Mouse (Mus musculus) liver, embryonic 14.5 days (tissue): Measurements from ENCODE around the gene Egfem1. TPM values are rescaled to one million over a fixed set of nuclear protein-coding genes. Genes with fewer than 3 reads are reported as not detected.

Experiments used
- ATAC-seq: fragments of 200-750 bp; cut with Nextera tagmentation; 2 replicates; pipeline ENCODE4 v1.8.0; 2017; ENCODE audit warnings: moderate number of reproducible peaks, mild to moderate bottlenecking, moderate library complexity; ENCODE audit not compliant: insufficient read depth
- DNase-seq, 3 experiments: peaks; one replicate each; pipeline ENCODE4 v3.0.0-alpha.2; 2012 to 2013; ENCODE audit warnings: low read depth in 3 of 3, low spot score in 3 of 3
- H3K27ac ChIP-seq: fragments of 300-500 bp; sonication (generic); 2 replicates; pipeline ENCODE4 v1.5.1; 2014; ENCODE audit warnings: moderate library complexity, mild to moderate bottlenecking, control low read depth, inconsistent platforms
- H3K27me3 ChIP-seq: fragments of 300-500 bp; sonication (generic); 2 replicates; pipeline ENCODE4 v1.6.1; 2014; ENCODE audit warnings: mild to moderate bottlenecking, low read length, moderate library complexity; ENCODE audit not compliant: control insufficient read depth, insufficient read depth
- H3K36me3 ChIP-seq: fragments of 300-500 bp; sonication (generic); replicated peaks from 2 replicates; pipeline ENCODE4 v1.6.1; 2014; ENCODE audit warnings: low read depth; ENCODE audit not compliant: control insufficient read depth, insufficient read depth
- H3K4me1 ChIP-seq, 2 experiments: fragments of 200-500 bp in 1 of 2; fragments of 300-500 bp in 1 of 2; sonication (generic) in 1 of 2; replicated peaks; 2 replicates each; pipeline ENCODE4 v1.6.1; 2012 to 2014; ENCODE audit warnings: antibody characterized with exemption in 1 of 2, inconsistent platforms in 1 of 2, low read length in 1 of 2; ENCODE audit not compliant: control insufficient read depth in 2 of 2, insufficient read depth in 2 of 2
- H3K4me2 ChIP-seq: fragments of 300-500 bp; sonication (generic); 2 replicates; pipeline ENCODE4 v1.6.1; 2014; ENCODE audit warnings: low read depth, mild to moderate bottlenecking, control low read depth, moderate library complexity
- H3K4me3 ChIP-seq, 2 experiments: fragments of 200-500 bp in 1 of 2; fragments of 300-500 bp in 1 of 2; sonication (generic) in 1 of 2; 2 replicates each; pipeline ENCODE4 v1.5.1; 2012 to 2014; ENCODE audit warnings: low read depth in 2 of 2, low read length in 2 of 2, mild to moderate bottlenecking in 2 of 2, control low read depth in 1 of 2, inconsistent platforms in 1 of 2, moderate library complexity in 1 of 2; ENCODE audit not compliant: insufficient read depth in 1 of 2
- H3K9ac ChIP-seq: fragments of 300-500 bp; sonication (generic); replicated peaks from 2 replicates; pipeline ENCODE4 v1.6.1; 2014; ENCODE audit warnings: mild to moderate bottlenecking, control low read depth, moderate library complexity
- H3K9me3 ChIP-seq: fragments of 300-500 bp; sonication (generic); 2 replicates; pipeline ENCODE4 v1.6.1; 2016; ENCODE audit warnings: low read length, mixed read lengths; ENCODE audit not compliant: control insufficient read depth
- CTCF ChIP-seq: IDR thresholded peaks from 2 replicates; pipeline ENCODE4 v1.5.1; 2016; ENCODE audit warnings: antibody characterized with exemption, low read depth, control low read depth
- EP300 ChIP-seq: IDR thresholded peaks from 2 replicates; pipeline ENCODE4 v1.6.1; 2016; ENCODE audit warnings: antibody characterized with exemption, low read depth
- WGBS: fragments of 180-500 bp; shearing (Covaris S2); extraction: QIAGEN DNeasy Blood & Tissue Kit; methylation state at CpG from one replicate; pipeline ENCODE4 v1.1.7; 2014; ENCODE audit not compliant: insufficient replicate concordance; 5-methylcytosine and 5-hydroxymethylcytosine counted together
- polyA plus RNA-seq, 2 experiments: library from polyadenylated mRNA; depleted of rRNA in 1 of 2; stranded (reverse) in 1 of 2; unstranded in 1 of 2; fragments of >200 nt; fragmentation: Nextera tagmentation in 1 of 2; extraction: Ambion mirVana in 1 of 2; gene quantifications; 2 replicates each; pipeline versions ENCODE4 v1.2.1 to v1.2.3; 2012 to 2014

Egfem1 gene
- polyA plus RNA-seq, 2 experiments: 0.12 to 0.36 TPM

GRCm38 (mm10) chr3:29222414-29222813, 140.6 kb downstream of the Egfem1 start:
- WGBS: 63% methylated on average over 2 of the region's 2 CpGs
- Histone ChIP-seq H3K27me3 (no peaks in the 10 kb centered on the region), H3K4me1 (no peaks in the 10 kb centered on the region), H3K4me3 (no peak overlapping the region), H3K27ac (no peak overlapping the region), H3K9me3 (no peaks in the 10 kb centered on the region), H3K36me3 (no peaks in the 10 kb centered on the region), H3K9ac (no peak overlapping the region), H3K4me2 (no peak overlapping the region)
- TF ChIP-seq CTCF (no peak), EP300 (no peak)
- DNase-seq: no peak
- ATAC-seq: no peak

- 45% methylated on average over 2 of the region's 2 CpGs for WGBS
- Histone ChIP-seq H3K36me3 (no peaks in the 10 kb centered on the region), H3K9me3 (no peaks in the 10 kb centered on the region), H3K27me3 (no peaks in the 10 kb centered on the region), H3K4me3 (no peak overlapping the region), H3K27ac (no peak overlapping the region), H3K9ac (no peak overlapping the region), H3K4me1 (no peaks in the 10 kb centered on the region), H3K4me2 (no peak overlapping the region)
- TF ChIP-seq CTCF: no peak
- no peak for TF ChIP-seq EP300
- no peak for DNase-seq
- ATAC-seq: no peak
These were observed 147.9 kb downstream of the Egfem1 start for GRCm38 (mm10) chr3:29229712-29230111.

- Histone ChIP-seq H3K4me3 (no peak overlapping the region), H3K9ac (no peak overlapping the region), H3K4me2 (no peak overlapping the region), H3K27ac (no peak overlapping the region), H3K27me3 (no peaks in the 10 kb centered on the region), H3K36me3 (no peaks in the 10 kb centered on the region), H3K9me3 (no peaks in the 10 kb centered on the region), H3K4me1 (no peaks in the 10 kb centered on the region)
- DNase-seq: no peak
- 57% methylated on average over 4 of the region's 4 CpGs for WGBS
- no peak for ATAC-seq
- TF ChIP-seq CTCF (no peak), EP300 (no peak)
These were observed 153.7 kb downstream of the Egfem1 start for GRCm38 (mm10) chr3:29235477-29235876.

- ATAC-seq: no peak
- Histone ChIP-seq H3K4me2 (no peak overlapping the region), H3K9me3 (no peaks in the 10 kb centered on the region), H3K27me3 (no peaks in the 10 kb centered on the region), H3K36me3 (no peaks in the 10 kb centered on the region), H3K27ac (no peak overlapping the region), H3K9ac (no peak overlapping the region), H3K4me3 (no peak overlapping the region), H3K4me1 (no peaks in the 10 kb centered on the region)
- 64% methylated on average over 5 of the region's 5 CpGs for WGBS
- DNase-seq: no peak
- TF ChIP-seq EP300 (no peak), CTCF (no peak)
These were observed 154.7 kb downstream of the Egfem1 start for GRCm38 (mm10) chr3:29236517-29236916.

GRCm38 (mm10) chr3:29243600-29243999, 161.8 kb downstream of the Egfem1 start:
- no peaks in the 10 kb centered on the region for H3K4me1 ChIP-seq
- 34% methylated on average over 3 of the region's 3 CpGs for WGBS
- TF ChIP-seq EP300 (no peak), CTCF (no peak)
- H3K27me3 ChIP-seq: no peaks in the 10 kb centered on the region
- ATAC-seq (no peak), DNase-seq (no peak)
- no peak overlapping the region for H3K4me2 ChIP-seq
- H3K36me3 ChIP-seq: no peaks in the 10 kb centered on the region
- no peak overlapping the region for H3K4me3 ChIP-seq
- H3K27ac ChIP-seq: no peak overlapping the region
- no peaks in the 10 kb centered on the region for H3K9me3 ChIP-seq
- H3K9ac ChIP-seq: no peak overlapping the region
